Mouse (Mus musculus) liver, adult 2 months (tissue): ENCODE measurements at regions not wholly inside any gene's neighbourhood (a gene's known extent, or its start where the extent isn't known, plus 50 kb on each side); places are given as distances from the start of the nearest gene placed in this dataset.

ENCODE experiments used
- CTCF ChIP-seq: fragments of 200-500 bp; IDR thresholded peaks from 2 replicates; pipeline ENCODE4 v1.5.1; 2011; ENCODE audit warnings: low read depth, low read length, control low read depth
- POLR2A ChIP-seq: fragments of 200-500 bp; IDR thresholded peaks from 2 replicates; pipeline ENCODE4 v1.6.1; 2011; ENCODE audit warnings: low read length, control low read depth; ENCODE audit not compliant: insufficient read depth; ENCODE audit errors: extremely low read depth

GRCm38 (mm10) chr12:106458215-106458614 is 448.2 kb downstream of the Vrk1 start:
- TF ChIP-seq CTCF (no peak), POLR2A (no peak)
